Mouse (Mus musculus) cortical plate, adult 2 months (tissue): ENCODE measurements at regions not wholly inside any gene's neighbourhood (a gene's known extent, or its start where the extent isn't known, plus 50 kb on each side); places are given as distances from the start of the nearest gene placed in this dataset.

Source experiments
- CTCF ChIP-seq: fragments of 200-500 bp; IDR thresholded peaks from 2 replicates; pipeline ENCODE4 v1.5.1; 2011; ENCODE audit warnings: mild to moderate bottlenecking, control low read depth, low read length; ENCODE audit not compliant: insufficient read depth; ENCODE audit errors: extremely low read depth
- POLR2A ChIP-seq: fragments of 200-500 bp; IDR thresholded peaks from 2 replicates; pipeline ENCODE4 v1.6.1; 2011; ENCODE audit warnings: mild to moderate bottlenecking, low read length, control low read depth; ENCODE audit not compliant: insufficient read depth; ENCODE audit errors: extremely low read depth

GRCm38 (mm10) chr4:131036292-131036691, 92.1 kb downstream of the Matn1 start:
- TF ChIP-seq CTCF (no peak), POLR2A (no peak)
